Mouse (Mus musculus) T-cell, adult 2 months (primary cell): ENCODE measurements around the gene Ccdc7b.
"Not testable (repeated sequence)": the region's sequence is repeated elsewhere in the genome, so short reads cannot be mapped to it uniquely, and the experiment has no call there.

Experiments
- DNase-seq: peaks from one replicate; pipeline ENCODE4 v3.0.0; 2022; ENCODE audit warnings: low spot score

The Ccdc7b gene

GRCm38 (mm10) chr8:129066834-129067233, at the start of gene Ccdc7b:
Gene Ccdc7b, plus strand, starts transcription at chr8:129067134.
- not testable (repeated sequence) for DNase-seq

- DNase-seq = not testable (repeated sequence)
These were observed 1.5 kb upstream of the Ccdc7b start, which contains the start of gene Ccdc7a for GRCm38 (mm10) chr8:129065417-129065816. Gene Ccdc7a, minus strand, starts transcription at chr8:129065517.

GRCm38 (mm10) chr8:129115761-129116160, 48.8 kb downstream of the Ccdc7b start:
- not testable (repeated sequence) for DNase-seq

GRCm38 (mm10) chr8:129131561-129131960, 64.6 kb downstream of the Ccdc7b start, which contains the start of gene Gm10999:
Gene Gm10999, minus strand, starts transcription at chr8:129131661.
- no peak for DNase-seq

- DNase-seq = no peak
These were observed 66.5 kb downstream of the Ccdc7b start for GRCm38 (mm10) chr8:129133475-129133874.
